Mouse (Mus musculus) megakaryocyte, embryonic 14.5 days (primary cell): ENCODE data around the gene Cd99l2. TPM values are rescaled to one million over a fixed set of nuclear protein-coding genes. Genes with fewer than 3 reads are reported as not detected.

Experiments
- H3K27me3 ChIP-seq: replicated peaks from 2 replicates; pipeline ENCODE3; 2012; ENCODE audit warnings: inconsistent platforms
- H3K36me3 ChIP-seq: replicated peaks from 2 replicates; pipeline ENCODE3; 2012; ENCODE audit warnings: low read length, inconsistent platforms, mixed read lengths
- H3K4me1 ChIP-seq: 2 replicates; pipeline ENCODE4 v1.6.1; 2012; ENCODE audit warnings: inconsistent platforms
- H3K4me3 ChIP-seq: replicated peaks from 2 replicates; pipeline ENCODE3; 2012; ENCODE audit warnings: moderate library complexity, mild to moderate bottlenecking, inconsistent platforms
- H3K9me3 ChIP-seq: 2 replicates; pipeline ENCODE4 v1.6.1; 2012; ENCODE audit warnings: inconsistent platforms
- FLI1 ChIP-seq: IDR thresholded peaks from 2 replicates; pipeline ENCODE4 v1.6.1; 2012; ENCODE audit warnings: low read length, inconsistent platforms, mixed read lengths
- GATA1 ChIP-seq: IDR thresholded peaks from 3 replicates; pipeline ENCODE4 v1.6.1; 2012; ENCODE audit warnings: mixed read lengths, low read length, inconsistent platforms, borderline replicate concordance
- polyA plus RNA-seq: library from polyadenylated mRNA; stranded (reverse); fragments of >175 nt; gene quantifications from 2 replicates; pipeline ENCODE4 v1.2.3, GENCODE M21; 2012; ENCODE audit warnings: low replicate concordance; ENCODE audit not compliant: insufficient read depth

Cd99l2 gene
- polyA plus RNA-seq: 0.66 and 2.2 TPM in 2 replicates

GRCm38 (mm10) chrX:71492634-71493278 is at the start of gene Cd99l2:
TSS of gene Cd99l2 (minus strand) at chrX:71492849.
- H3K36me3 ChIP-seq: no peaks in the 10 kb centered on the region
- H3K9me3 ChIP-seq: no peaks in the 10 kb centered on the region
- peaks cover 16% of the 10 kb centered on the region for H3K27me3 ChIP-seq
- peaks cover 32% of the 10 kb centered on the region for H3K4me1 ChIP-seq
- H3K4me3 ChIP-seq: peak within 1 kb of the TSS; percentile 93
- no peak for TF ChIP-seq FLI1
- TF ChIP-seq GATA1: no peak

GRCm38 (mm10) chrX:71540821-71541510 is 48.3 kb upstream of the Cd99l2 start:
- no peaks in the 10 kb centered on the region for H3K36me3 ChIP-seq
- H3K4me3 ChIP-seq: no peak overlapping the region
- no peaks in the 10 kb centered on the region for H3K9me3 ChIP-seq
- H3K4me1 ChIP-seq: peaks cover 46% of the 10 kb centered on the region
- TF ChIP-seq FLI1 (no peak), GATA1 (no peak)
- H3K27me3 ChIP-seq: peaks cover 35% of the 10 kb centered on the region

GRCm38 (mm10) chrX:71537791-71538190 is 45.1 kb upstream of the Cd99l2 start:
- Histone ChIP-seq H3K36me3 (no peaks in the 10 kb centered on the region), H3K9me3 (no peaks in the 10 kb centered on the region), H3K27me3 (peaks cover 31% of the 10 kb centered on the region), H3K4me3 (no peak overlapping the region), H3K4me1 (peaks cover 27% of the 10 kb centered on the region)
- TF ChIP-seq GATA1 (no peak), FLI1 (no peak)

GRCm38 (mm10) chrX:71534102-71534501 is 41.5 kb upstream of the Cd99l2 start:
- Histone ChIP-seq H3K4me1 (peaks cover 11% of the 10 kb centered on the region), H3K36me3 (no peaks in the 10 kb centered on the region)

GRCm38 (mm10) chrX:71532635-71533034 is 40.0 kb upstream of the Cd99l2 start:
- no peaks in the 10 kb centered on the region for H3K9me3 ChIP-seq
- H3K4me1 ChIP-seq: 0 out of 2 replicates have a peak, but pooled peaks cover 1% of the 10 kb centered on the region
- no peak overlapping the region for H3K4me3 ChIP-seq
- TF ChIP-seq GATA1: no peak
- TF ChIP-seq FLI1: no peak
- H3K27me3 ChIP-seq: peaks cover 23% of the 10 kb centered on the region
- no peaks in the 10 kb centered on the region for H3K36me3 ChIP-seq

More at GRCm38 (mm10) chrX:71534102-71534501, 41.5 kb upstream of the Cd99l2 start:
- no peak overlapping the region for H3K4me3 ChIP-seq
- TF ChIP-seq GATA1: no peak
- TF ChIP-seq FLI1: no peak
- no peaks in the 10 kb centered on the region for H3K9me3 ChIP-seq
- peaks cover 26% of the 10 kb centered on the region for H3K27me3 ChIP-seq

GRCm38 (mm10) chrX:71528646-71529045 is 36.0 kb upstream of the Cd99l2 start:
- peaks cover 15% of the 10 kb centered on the region; the same call in 1 of the 2 replicates for H3K4me1 ChIP-seq
- no peaks in the 10 kb centered on the region for H3K9me3 ChIP-seq
- H3K4me3 ChIP-seq: no peak overlapping the region
- no peaks in the 10 kb centered on the region for H3K36me3 ChIP-seq
- H3K27me3 ChIP-seq: peaks cover 16% of the 10 kb centered on the region
- TF ChIP-seq GATA1 (no peak), FLI1 (no peak)

- no peaks in the 10 kb centered on the region for H3K9me3 ChIP-seq
- H3K4me1 ChIP-seq: peaks cover 15% of the 10 kb centered on the region; the same call in 1 of the 2 replicates
- peaks cover 16% of the 10 kb centered on the region for H3K27me3 ChIP-seq
- H3K36me3 ChIP-seq: no peaks in the 10 kb centered on the region
- no peak overlapping the region for H3K4me3 ChIP-seq
- TF ChIP-seq GATA1 (no peak), FLI1 (no peak)
Measured at GRCm38 (mm10) chrX:71528150-71528549, 35.5 kb upstream of the Cd99l2 start.

GRCm38 (mm10) chrX:71527461-71527860 is 34.8 kb upstream of the Cd99l2 start:
- Histone ChIP-seq H3K36me3 (no peaks in the 10 kb centered on the region), H3K27me3 (peaks cover 14% of the 10 kb centered on the region), H3K4me1 (peaks cover 15% of the 10 kb centered on the region; the same call in 1 of the 2 replicates), H3K4me3 (no peak overlapping the region), H3K9me3 (no peaks in the 10 kb centered on the region)
- TF ChIP-seq GATA1: no peak

GRCm38 (mm10) chrX:71525593-71526299 is 33.1 kb upstream of the Cd99l2 start:
- peaks cover 15% of the 10 kb centered on the region; the same call in 1 of the 2 replicates for H3K4me1 ChIP-seq
- TF ChIP-seq FLI1 (no peak), GATA1 (no peak)

GRCm38 (mm10) chrX:71524310-71524709 is 31.7 kb upstream of the Cd99l2 start:
- H3K4me3 ChIP-seq: no peak overlapping the region

More at GRCm38 (mm10) chrX:71525593-71526299, 33.1 kb upstream of the Cd99l2 start:
- no peaks in the 10 kb centered on the region for H3K9me3 ChIP-seq
- no peak overlapping the region for H3K4me3 ChIP-seq
- H3K36me3 ChIP-seq: no peaks in the 10 kb centered on the region
- H3K27me3 ChIP-seq: peaks cover 8% of the 10 kb centered on the region

More at GRCm38 (mm10) chrX:71524310-71524709, 31.7 kb upstream of the Cd99l2 start:
- Histone ChIP-seq H3K36me3 (no peaks in the 10 kb centered on the region), H3K9me3 (no peaks in the 10 kb centered on the region), H3K4me1 (peaks cover 15% of the 10 kb centered on the region; the same call in 1 of the 2 replicates), H3K27me3 (peaks cover 8% of the 10 kb centered on the region)
- TF ChIP-seq FLI1 (no peak), GATA1 (no peak)
